Comparison of ENCODE assay signal across 11 mouse cellular contexts in the genomic region with DNA sequence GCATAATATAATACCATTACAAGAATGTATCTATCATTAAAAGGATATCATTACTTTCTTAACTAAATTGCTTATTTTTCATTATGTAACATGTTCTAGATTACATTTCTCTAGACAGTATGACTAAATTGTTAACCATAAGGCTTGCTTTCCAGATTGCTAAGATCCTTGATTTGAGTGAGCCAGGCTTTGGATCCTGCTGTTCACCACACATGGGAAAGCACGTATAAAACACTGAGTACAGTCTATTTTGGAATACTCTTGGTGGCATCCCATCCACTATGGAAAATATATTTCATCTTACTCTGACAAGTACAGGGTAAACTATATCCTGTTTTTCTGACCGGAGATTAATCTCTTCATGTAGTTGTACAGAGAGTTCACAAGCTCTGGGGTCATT.
"Had no signal": no experiment of that assay in that cellular context is flagged by ENCODE, and none has a peak within 500 bp of the region (broad histone marks: within the 10 kb centered on the region; RNA-seq: fewer than 3 reads in every experiment).

No protein-coding gene starts in this region.

- DNase-seq: kidney, adult 2 months; kidney, postnatal 25 days; liver; lung, adult 18-20 months; lung, postnatal 10 days; lung, postnatal 36 days; retina, postnatal 1 day; right cerebral cortex, postnatal 25 days; spleen, adult 18-20 months; thymus, adult 18-20 months; thymus, postnatal 36 days had no signal
